In genomic region chr7:25290911-25291310, GRCm38 (mm10) we compare ENCODE assay signal across 9 mouse cellular contexts. TPM values are rescaled to one million over a fixed set of nuclear protein-coding genes. Genes with fewer than 3 reads are reported as not detected.
DNase-seq lines count a peak whose midpoint lies in the region; ATAC-seq and TF ChIP-seq lines count a peak whose summit lies in the region.
"Had no signal": no experiment of that assay in that cellular context is flagged by ENCODE, and none has a peak within 500 bp of the region (broad histone marks: within the 10 kb centered on the region; RNA-seq: fewer than 3 reads in every experiment).

No protein-coding gene starts in this region.

- no peaks in the 10 kb centered on the region for H3K27me3 ChIP-seq in heart, postnatal 0 days (ENCODE audit: control insufficient read depth, insufficient read depth, low read length)

- H3K4me3 ChIP-seq in heart, postnatal 0 days (ENCODE audit: low read depth, low read length): no peak overlapping the region
- H3K4me3 ChIP-seq: erythroblast, embryonic 14.5 days had no signal

- H3K4me1 ChIP-seq in heart, postnatal 0 days (ENCODE audit: control insufficient read depth, insufficient read depth): no peaks in the 10 kb centered on the region

- TF ChIP-seq EP300 in heart, postnatal 0 days (IDR thresholded peaks at IDR 0.05; ENCODE audit: low read depth): no peak

- no peak overlapping the region for H3K4me2 ChIP-seq in heart, postnatal 0 days (ENCODE audit: low read depth, low read length)

- H3K36me3 ChIP-seq in heart, postnatal 0 days (replicated peaks; ENCODE audit: control insufficient read depth, insufficient read depth, low read length): peaks cover 85% of the 10 kb centered on the region

- peak; percentile 19; the same call in 1 of the 2 replicates for ATAC-seq in heart, postnatal 0 days (ENCODE audit: insufficient read depth, low read depth)

- peak; percentile 61 for DNase-seq in gastrocnemius, postnatal 10 days
- DNase-seq in gastrocnemius, adult 8-10 months (ENCODE audit: low spot score in 2 of 2): no peak
- peak; percentile 50 for DNase-seq in right cerebral cortex, postnatal 14 days
- no peak for DNase-seq in right cerebral cortex, adult 2 months (ENCODE audit: low spot score in 2 of 2)
- no peak for DNase-seq in heart, postnatal 0 days (ENCODE audit: low spot score)
- peak; percentile 62 for DNase-seq in lung, postnatal 14 days
- DNase-seq in embryo, embryonic 9.5 days (ENCODE audit: extremely low spot score): no peak
- no peak for DNase-seq in left cerebral cortex, adult 9 months (ENCODE audit: low spot score in 2 of 2)

- 73% methylated on average over 2 of the region's 2 CpGs for WGBS in heart, postnatal 0 days

- no peaks in the 10 kb centered on the region for H3K9me3 ChIP-seq in heart, postnatal 0 days (replicated peaks; ENCODE audit: control insufficient read depth, low read length)

- no peak overlapping the region for H3K9ac ChIP-seq in heart, postnatal 0 days (replicated peaks; ENCODE audit: low read depth, low read length)

- no peak overlapping the region for H3K27ac ChIP-seq in heart, postnatal 0 days (ENCODE audit: low read depth)

- no peak for TF ChIP-seq CTCF in heart, postnatal 0 days (IDR thresholded peaks at IDR 0.05; ENCODE audit: low read depth)

RNA-seq across cellular contexts. Expression of gene Pafah1b3, which starts 6.9 kb away (rescaled TPM):
- 10 to 100 TPM in 1 of 2 experiments, 1 to 10 TPM in 1; 7.5 to 12.3 TPM for total RNA-seq in gastrocnemius, postnatal 10 days (2021)
- total RNA-seq in gastrocnemius, adult 8-10 months (2022): 1 to 10 TPM in 3 of 4 experiments, under 1 TPM in 1; 0.56 to 1.5 (median 1.1) TPM
- total RNA-seq in heart, postnatal 0 days (2014; rRNA removed; ENCODE audit: low replicate concordance): 83.9 and 161 TPM in 2 replicates
- polyA plus RNA-seq in heart, postnatal 0 days (2015; fragmentation: Nextera tagmentation; extraction: Ambion mirVana): 57.3 and 61.5 TPM in 2 replicates

RNA-seq across cellular contexts. Expression of gene Prr19, which starts 10.3 kb away (rescaled TPM):
- total RNA-seq in gastrocnemius, postnatal 10 days (2021): not detected
- not detected for total RNA-seq in gastrocnemius, adult 8-10 months (2022)
- total RNA-seq in heart, postnatal 0 days (2014; rRNA removed; ENCODE audit: low replicate concordance): not detected in 2 replicates
- polyA plus RNA-seq in heart, postnatal 0 days (2015; fragmentation: Nextera tagmentation; extraction: Ambion mirVana): not detected in 2 replicates
- polyA plus RNA-seq: erythroblast, embryonic 14.5 days had no signal

RNA-seq across cellular contexts. Expression of gene Tmem145, which starts 15.0 kb away (rescaled TPM):
- total RNA-seq in gastrocnemius, postnatal 10 days (2021): not detected
- total RNA-seq in gastrocnemius, adult 8-10 months (2022): not detected
- not detected in 2 replicates for total RNA-seq in heart, postnatal 0 days (2014; rRNA removed; ENCODE audit: low replicate concordance)
- not detected in 2 replicates for polyA plus RNA-seq in heart, postnatal 0 days (2015; fragmentation: Nextera tagmentation; extraction: Ambion mirVana)
- polyA plus RNA-seq: erythroblast, embryonic 14.5 days had no signal

RNA-seq across cellular contexts. Expression of gene Cic, which starts 23.4 kb away (rescaled TPM):
- 10 to 100 TPM; 65.7 to 73.4 TPM for total RNA-seq in gastrocnemius, postnatal 10 days (2021)
- total RNA-seq in gastrocnemius, adult 8-10 months (2022): 10 to 100 TPM; 26.4 to 38.7 (median 30.1) TPM
- total RNA-seq in heart, postnatal 0 days (2014; rRNA removed; ENCODE audit: low replicate concordance): 57.2 and 63.0 TPM in 2 replicates
- 15.7 and 16.9 TPM in 2 replicates for polyA plus RNA-seq in heart, postnatal 0 days (2015; fragmentation: Nextera tagmentation; extraction: Ambion mirVana)

RNA-seq across cellular contexts. Expression of gene Megf8, which starts 26.1 kb away (rescaled TPM):
- 10 to 100 TPM; 24.0 to 27.2 TPM for total RNA-seq in gastrocnemius, postnatal 10 days (2021)
- 10 to 100 TPM; 22.6 to 26.8 (median 25.0) TPM for total RNA-seq in gastrocnemius, adult 8-10 months (2022)
- 17.7 and 22.5 TPM in 2 replicates for total RNA-seq in heart, postnatal 0 days (2014; rRNA removed; ENCODE audit: low replicate concordance)
- 4.3 and 4.4 TPM in 2 replicates for polyA plus RNA-seq in heart, postnatal 0 days (2015; fragmentation: Nextera tagmentation; extraction: Ambion mirVana)

Comparison
In these comparisons a context has a peak if more than half of its experiments do, and no peak if none do; other contexts are left out.
1. DNase-seq: peak in gastrocnemius, postnatal 10 days (single experiment), right cerebral cortex, postnatal 14 days (single experiment) and lung, postnatal 14 days (single experiment); none in gastrocnemius, adult 8-10 months (0 of 2), right cerebral cortex, adult 2 months (0 of 2), heart, postnatal 0 days (single experiment), embryo, embryonic 9.5 days (single experiment) and left cerebral cortex, adult 9 months (0 of 2).